Mouse (Mus musculus): ENCODE measurements around the gene Hbb-bh2. TPM values are rescaled to one million over a fixed set of nuclear protein-coding genes. Genes with fewer than 3 reads are reported as not detected.
"Not testable (repeated sequence)": the region's sequence is repeated elsewhere in the genome, so short reads cannot be mapped to it uniquely, and the experiment has no call there.

The Hbb-bh2 gene
- polyA plus RNA-seq, 1 experiment from 2014 or later, result 0.29 TPM

- Histone ChIP-seq H3K27me3 (replicated peaks; ENCODE audit: low read depth, poor library complexity, severe bottlenecking) (no peaks in the 10 kb centered on the region), H3K27ac (replicated peaks) (no peak within 1 kb of the TSS), H3K36me3 (replicated peaks) (no peaks in the 10 kb centered on the region), H3K9me3 (no peaks in the 10 kb centered on the region), H3K4me3 (no peak within 1 kb of the TSS), H3K4me1 (no peaks in the 10 kb centered on the region)
- no peak for DNase-seq (ENCODE audit: low spot score)
- 84% methylated on average over 2 of the region's 2 CpGs for WGBS
Measured at GRCm38 (mm10) chr7:103843034-103843433, 2.7 kb upstream of the Hbb-bh2 start, which contains the start of gene Hbb-bh1. Gene Hbb-bh1, minus strand, starts transcription at chr7:103843164.

- Histone ChIP-seq H3K27ac (replicated peaks) (no peak within 1 kb of the TSS), H3K27me3 (replicated peaks; ENCODE audit: low read depth, poor library complexity, severe bottlenecking) (no peaks in the 10 kb centered on the region), H3K4me1 (no peaks in the 10 kb centered on the region), H3K4me3 (no peak within 1 kb of the TSS), H3K36me3 (replicated peaks) (no peaks in the 10 kb centered on the region), H3K9me3 (no peaks in the 10 kb centered on the region)
- DNase-seq (ENCODE audit: low spot score), result no peak
- 94% methylated on average over 4 of the region's 4 CpGs for WGBS
Measured at GRCm38 (mm10) chr7:103827808-103828207, 12.5 kb downstream of the Hbb-bh2 start, which contains the start of gene Hbb-bs. Gene Hbb-bs, minus strand, starts transcription at chr7:103828096.

GRCm38 (mm10) chr7:103827139-103827538 is 13.2 kb downstream of the Hbb-bh2 start:
- H3K4me3 ChIP-seq; H3K27me3 ChIP-seq (replicated peaks; ENCODE audit: low read depth, poor library complexity, severe bottlenecking); DNase-seq (ENCODE audit: low spot score); H3K27ac ChIP-seq (replicated peaks); H3K36me3 ChIP-seq (replicated peaks); H3K4me1 ChIP-seq; H3K9me3 ChIP-seq: not testable (repeated sequence)
- no CpG with 5 or more reads among the region's 2 CpGs for WGBS

GRCm38 (mm10) chr7:103826255-103826887 is 13.9 kb downstream of the Hbb-bh2 start:
- DNase-seq (ENCODE audit: low spot score), result no peak
- H3K27me3 ChIP-seq (replicated peaks; ENCODE audit: low read depth, poor library complexity, severe bottlenecking), result no peaks in the 10 kb centered on the region
- H3K4me3 ChIP-seq, result no peak overlapping the region
- 54% methylated on average over 3 of the region's 3 CpGs for WGBS
- H3K27ac ChIP-seq (replicated peaks), result no peak overlapping the region
- H3K9me3 ChIP-seq, result no peaks in the 10 kb centered on the region
- no peaks in the 10 kb centered on the region for H3K36me3 ChIP-seq (replicated peaks)
- H3K4me1 ChIP-seq, result no peaks in the 10 kb centered on the region

GRCm38 (mm10) chr7:103825536-103826254 is 14.6 kb downstream of the Hbb-bh2 start:
- no peak overlapping the region for H3K4me3 ChIP-seq
- H3K4me1 ChIP-seq, result no peaks in the 10 kb centered on the region
- no peaks in the 10 kb centered on the region for H3K36me3 ChIP-seq (replicated peaks)
- H3K27me3 ChIP-seq (replicated peaks; ENCODE audit: low read depth, poor library complexity, severe bottlenecking), result no peaks in the 10 kb centered on the region
- no peaks in the 10 kb centered on the region for H3K9me3 ChIP-seq
- no peak overlapping the region for H3K27ac ChIP-seq (replicated peaks)
- WGBS, result 94% methylated on average over 3 of the region's 3 CpGs
- DNase-seq (ENCODE audit: low spot score), result no peak

- H3K9me3 ChIP-seq, result no peaks in the 10 kb centered on the region
- no peak overlapping the region for H3K27ac ChIP-seq (replicated peaks)
- H3K36me3 ChIP-seq (replicated peaks), result no peaks in the 10 kb centered on the region
- no peak overlapping the region for H3K4me3 ChIP-seq
- WGBS, result 82% methylated on average over 2 of the region's 2 CpGs
- no peak for DNase-seq (ENCODE audit: low spot score)
- no peaks in the 10 kb centered on the region for H3K27me3 ChIP-seq (replicated peaks; ENCODE audit: low read depth, poor library complexity, severe bottlenecking)
- H3K4me1 ChIP-seq, result no peaks in the 10 kb centered on the region
Measured at GRCm38 (mm10) chr7:103824597-103824996, 15.7 kb downstream of the Hbb-bh2 start.

GRCm38 (mm10) chr7:103815085-103815484 is 25.2 kb downstream of the Hbb-bh2 start:
- H3K36me3 ChIP-seq (replicated peaks); DNase-seq (ENCODE audit: low spot score); H3K27ac ChIP-seq (replicated peaks); H3K9me3 ChIP-seq; H3K4me1 ChIP-seq; H3K4me3 ChIP-seq; H3K27me3 ChIP-seq (replicated peaks; ENCODE audit: low read depth, poor library complexity, severe bottlenecking): not testable (repeated sequence)
- 82% methylated on average over 1 of the region's 2 CpGs for WGBS

- no peaks in the 10 kb centered on the region for H3K4me1 ChIP-seq
- no peaks in the 10 kb centered on the region for H3K27me3 ChIP-seq (replicated peaks; ENCODE audit: low read depth, poor library complexity, severe bottlenecking)
- H3K4me3 ChIP-seq, result no peak within 1 kb of the TSS
- H3K27ac ChIP-seq (replicated peaks), result no peak within 1 kb of the TSS
- no peaks in the 10 kb centered on the region for H3K9me3 ChIP-seq
- no peak for DNase-seq (ENCODE audit: low spot score)
- 91% methylated on average over 3 of the region's 3 CpGs for WGBS
- H3K36me3 ChIP-seq (replicated peaks), result no peaks in the 10 kb centered on the region
Measured at GRCm38 (mm10) chr7:103813766-103814165, 26.6 kb downstream of the Hbb-bh2 start, which contains the start of gene Hbb-bt. Gene Hbb-bt, minus strand, starts transcription at chr7:103813996.

- H3K9me3 ChIP-seq; H3K4me3 ChIP-seq; H3K4me1 ChIP-seq; H3K27me3 ChIP-seq (replicated peaks; ENCODE audit: low read depth, poor library complexity, severe bottlenecking); DNase-seq (ENCODE audit: low spot score); H3K36me3 ChIP-seq (replicated peaks); H3K27ac ChIP-seq (replicated peaks): not testable (repeated sequence)
- WGBS, result no CpG with 5 or more reads among the region's 3 CpGs
Measured at GRCm38 (mm10) chr7:103813152-103813551, 27.2 kb downstream of the Hbb-bh2 start.

- Histone ChIP-seq H3K36me3 (replicated peaks) (no peaks in the 10 kb centered on the region), H3K27ac (replicated peaks) (no peak overlapping the region), H3K27me3 (replicated peaks; ENCODE audit: low read depth, poor library complexity, severe bottlenecking) (no peaks in the 10 kb centered on the region), H3K9me3 (no peaks in the 10 kb centered on the region), H3K4me3 (no peak overlapping the region), H3K4me1 (no peaks in the 10 kb centered on the region)
- no peak for DNase-seq (ENCODE audit: low spot score)
- WGBS, result 67% methylated on average over 1 of the region's 1 CpGs
Measured at GRCm38 (mm10) chr7:103812174-103812573, 28.1 kb downstream of the Hbb-bh2 start.

- no peaks in the 10 kb centered on the region for H3K36me3 ChIP-seq (replicated peaks)
- H3K4me1 ChIP-seq, result no peaks in the 10 kb centered on the region
- H3K27ac ChIP-seq (replicated peaks), result no peak overlapping the region
- 86% methylated on average over 1 of the region's 1 CpGs for WGBS
- no peak overlapping the region for H3K4me3 ChIP-seq
- no peaks in the 10 kb centered on the region for H3K9me3 ChIP-seq
- no peaks in the 10 kb centered on the region for H3K27me3 ChIP-seq (replicated peaks; ENCODE audit: low read depth, poor library complexity, severe bottlenecking)
- DNase-seq (ENCODE audit: low spot score), result no peak
Measured at GRCm38 (mm10) chr7:103811223-103811845, 29.0 kb downstream of the Hbb-bh2 start.

- Histone ChIP-seq H3K9me3 (no peaks in the 10 kb centered on the region), H3K27ac (replicated peaks) (no peak overlapping the region), H3K36me3 (replicated peaks) (no peaks in the 10 kb centered on the region), H3K4me3 (no peak overlapping the region), H3K4me1 (no peaks in the 10 kb centered on the region), H3K27me3 (replicated peaks; ENCODE audit: low read depth, poor library complexity, severe bottlenecking) (no peaks in the 10 kb centered on the region)
- no peak for DNase-seq (ENCODE audit: low spot score)
- 80% methylated on average over 3 of the region's 3 CpGs for WGBS
Measured at GRCm38 (mm10) chr7:103810746-103811145, 29.6 kb downstream of the Hbb-bh2 start.

- Histone ChIP-seq H3K4me3 (no peak overlapping the region), H3K27ac (replicated peaks) (no peak overlapping the region), H3K4me1 (no peaks in the 10 kb centered on the region), H3K9me3 (no peaks in the 10 kb centered on the region), H3K36me3 (replicated peaks) (no peaks in the 10 kb centered on the region), H3K27me3 (replicated peaks; ENCODE audit: low read depth, poor library complexity, severe bottlenecking) (no peaks in the 10 kb centered on the region)
- 93% methylated on average over 1 of the region's 1 CpGs for WGBS
- no peak for DNase-seq (ENCODE audit: low spot score)
Measured at GRCm38 (mm10) chr7:103810296-103810695, 30.0 kb downstream of the Hbb-bh2 start.

Measured in embryonic facial prominence, embryonic 10.5 days (tissue).